Mouse (Mus musculus): ENCODE measurements around the gene Gab3. TPM values are rescaled to one million over a fixed set of nuclear protein-coding genes. Genes with fewer than 3 reads are reported as not detected.
"Not testable (repeated sequence)": the region's sequence is repeated elsewhere in the genome, so short reads cannot be mapped to it uniquely, and the experiment has no call there.

Gene Gab3
- polyA plus RNA-seq, 1 experiment from 2014 or later = 0.89 TPM

DNA sequence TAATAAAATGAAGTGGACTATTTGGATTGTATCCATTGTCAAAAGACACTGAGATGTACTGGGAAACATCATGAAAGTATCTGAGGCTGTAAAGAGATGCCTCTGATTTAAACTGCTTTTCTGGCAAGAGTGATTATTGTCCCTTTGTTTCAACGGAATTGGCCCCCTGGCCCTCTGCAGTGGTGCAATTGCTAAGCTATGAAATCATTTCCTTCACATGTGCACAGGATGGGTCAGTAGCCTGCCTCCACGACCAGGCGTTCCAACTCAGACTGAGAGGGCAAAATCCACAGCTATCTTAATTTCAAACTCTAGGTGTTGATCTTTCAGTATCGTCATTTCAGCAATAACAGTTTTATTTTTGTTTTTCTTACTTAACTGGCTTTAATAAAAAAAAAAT, 40.7 kb downstream of the Gab3 start:
- Histone ChIP-seq H3K27ac (ENCODE audit: low read depth, low read length) (no peak overlapping the region), H3K4me1 (ENCODE audit: control insufficient read depth, insufficient read depth, low read length) (no peaks in the 10 kb centered on the region), H3K36me3 (ENCODE audit: control insufficient read depth, insufficient read depth, low read length) (no peaks in the 10 kb centered on the region), H3K4me2 (replicated peaks; ENCODE audit: low read depth, low read length) (no peak overlapping the region), H3K9ac (ENCODE audit: low read depth, low read length) (no peak overlapping the region), H3K27me3 (ENCODE audit: control insufficient read depth, insufficient read depth, low read length) (no peaks in the 10 kb centered on the region), H3K9me3 (ENCODE audit: control insufficient read depth, low read length) (no peaks in the 10 kb centered on the region), H3K4me3 (ENCODE audit: low read length) (no peak overlapping the region)
- no peak for ATAC-seq (ENCODE audit: low FRiP score, low TSS enrichment)
- WGBS = 52% methylated on average over 4 of the region's 4 CpGs

DNA sequence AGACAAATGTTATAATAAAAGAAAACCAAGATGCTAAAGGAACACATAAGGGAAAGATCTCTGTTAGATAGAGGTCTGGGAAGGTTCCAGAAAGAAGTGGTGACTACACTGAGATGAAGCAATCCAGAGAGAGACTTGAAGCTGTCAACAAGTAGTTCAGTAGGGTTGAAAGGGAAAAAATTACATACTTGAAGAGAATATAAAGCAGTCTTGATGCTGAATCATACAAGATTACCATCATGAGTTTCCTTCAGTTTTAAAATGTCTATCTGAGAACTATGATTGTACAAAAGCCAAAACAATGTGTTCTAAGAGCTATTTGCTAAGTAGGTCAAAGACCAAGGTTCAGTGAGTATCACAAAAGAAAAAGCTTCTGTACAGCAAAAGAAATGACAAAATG, 48.6 kb downstream of the Gab3 start:
- Histone ChIP-seq H3K9ac (ENCODE audit: low read depth, low read length) (no peak overlapping the region), H3K27ac (ENCODE audit: low read depth, low read length) (no peak overlapping the region), H3K9me3 (ENCODE audit: control insufficient read depth, low read length) (no peaks in the 10 kb centered on the region), H3K36me3 (ENCODE audit: control insufficient read depth, insufficient read depth, low read length) (no peaks in the 10 kb centered on the region), H3K4me2 (replicated peaks; ENCODE audit: low read depth, low read length) (no peak overlapping the region), H3K27me3 (ENCODE audit: control insufficient read depth, insufficient read depth, low read length) (no peaks in the 10 kb centered on the region), H3K4me1 (ENCODE audit: control insufficient read depth, insufficient read depth, low read length) (no peaks in the 10 kb centered on the region), H3K4me3 (ENCODE audit: low read length) (no peak overlapping the region)
- ATAC-seq (ENCODE audit: low FRiP score, low TSS enrichment) = no peak

GRCm38 (mm10) chrX:75035162-75035561, 50.1 kb downstream of the Gab3 start:
- Histone ChIP-seq H3K27ac (ENCODE audit: low read depth, low read length) (no peak overlapping the region), H3K27me3 (ENCODE audit: control insufficient read depth, insufficient read depth, low read length) (no peaks in the 10 kb centered on the region), H3K4me1 (ENCODE audit: control insufficient read depth, insufficient read depth, low read length) (no peaks in the 10 kb centered on the region), H3K9ac (ENCODE audit: low read depth, low read length) (no peak overlapping the region), H3K4me2 (replicated peaks; ENCODE audit: low read depth, low read length) (no peak overlapping the region), H3K4me3 (ENCODE audit: low read length) (no peak overlapping the region), H3K36me3 (ENCODE audit: control insufficient read depth, insufficient read depth, low read length) (no peaks in the 10 kb centered on the region), H3K9me3 (ENCODE audit: control insufficient read depth, low read length) (no peaks in the 10 kb centered on the region)
- 68% methylated on average over 2 of the region's 2 CpGs for WGBS
- ATAC-seq (ENCODE audit: low FRiP score, low TSS enrichment) = no peak

GRCm38 (mm10) chrX:75034054-75034453, 51.2 kb downstream of the Gab3 start:
- H3K4me2 ChIP-seq (replicated peaks; ENCODE audit: low read depth, low read length); H3K4me1 ChIP-seq (ENCODE audit: control insufficient read depth, insufficient read depth, low read length); H3K27ac ChIP-seq (ENCODE audit: low read depth, low read length); H3K27me3 ChIP-seq (ENCODE audit: control insufficient read depth, insufficient read depth, low read length); H3K36me3 ChIP-seq (ENCODE audit: control insufficient read depth, insufficient read depth, low read length); H3K9me3 ChIP-seq (ENCODE audit: control insufficient read depth, low read length); H3K9ac ChIP-seq (ENCODE audit: low read depth, low read length); ATAC-seq (ENCODE audit: low FRiP score, low TSS enrichment); H3K4me3 ChIP-seq (ENCODE audit: low read length): not testable (repeated sequence)
- 67% methylated on average over 1 of the region's 1 CpGs for WGBS

DNA sequence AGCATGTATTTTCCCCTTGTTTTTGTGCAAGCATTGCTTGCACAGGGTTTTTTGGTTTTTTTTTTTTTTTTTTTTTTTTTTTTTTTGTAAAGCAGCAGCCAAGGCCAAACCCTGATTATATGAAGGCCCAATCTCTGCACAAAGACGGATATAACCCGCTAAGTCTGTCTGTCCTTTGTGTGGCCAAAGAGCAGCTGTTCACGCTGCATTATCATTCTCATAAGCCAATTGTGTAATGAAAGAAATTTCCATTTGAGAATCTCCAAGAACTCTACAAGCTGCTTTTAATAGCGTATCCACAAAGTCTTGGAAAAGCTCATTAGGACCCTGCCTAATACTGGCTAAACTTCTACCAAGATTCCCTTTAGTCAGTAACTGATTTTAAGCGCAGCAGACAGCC, 101.5 kb downstream of the Gab3 start:
- Histone ChIP-seq H3K36me3 (ENCODE audit: control insufficient read depth, insufficient read depth, low read length) (no peaks in the 10 kb centered on the region), H3K4me3 (ENCODE audit: low read length) (no peak overlapping the region), H3K27me3 (ENCODE audit: control insufficient read depth, insufficient read depth, low read length) (no peaks in the 10 kb centered on the region), H3K9ac (ENCODE audit: low read depth, low read length) (no peak overlapping the region), H3K27ac (ENCODE audit: low read depth, low read length) (no peak overlapping the region), H3K4me2 (replicated peaks; ENCODE audit: low read depth, low read length) (no peak overlapping the region), H3K9me3 (ENCODE audit: control insufficient read depth, low read length) (no peaks in the 10 kb centered on the region), H3K4me1 (ENCODE audit: control insufficient read depth, insufficient read depth, low read length) (no peaks in the 10 kb centered on the region)
- ATAC-seq (ENCODE audit: low FRiP score, low TSS enrichment) = no peak
- 89% methylated on average over 5 of the region's 5 CpGs for WGBS

GRCm38 (mm10) chrX:74962899-74963298, 122.4 kb downstream of the Gab3 start:
- not testable (repeated sequence) for H3K4me3 ChIP-seq (ENCODE audit: low read length); H3K4me1 ChIP-seq (ENCODE audit: control insufficient read depth, insufficient read depth, low read length); H3K4me2 ChIP-seq (replicated peaks; ENCODE audit: low read depth, low read length); H3K36me3 ChIP-seq (ENCODE audit: control insufficient read depth, insufficient read depth, low read length); H3K27me3 ChIP-seq (ENCODE audit: control insufficient read depth, insufficient read depth, low read length); ATAC-seq (ENCODE audit: low FRiP score, low TSS enrichment); H3K9me3 ChIP-seq (ENCODE audit: control insufficient read depth, low read length); H3K27ac ChIP-seq (ENCODE audit: low read depth, low read length); H3K9ac ChIP-seq (ENCODE audit: low read depth, low read length)
- 31% methylated on average over 1 of the region's 2 CpGs for WGBS

GRCm38 (mm10) chrX:74959161-74959560, 126.1 kb downstream of the Gab3 start:
- H3K27me3 ChIP-seq (ENCODE audit: control insufficient read depth, insufficient read depth, low read length); H3K4me3 ChIP-seq (ENCODE audit: low read length); H3K9me3 ChIP-seq (ENCODE audit: control insufficient read depth, low read length); H3K4me2 ChIP-seq (replicated peaks; ENCODE audit: low read depth, low read length); H3K27ac ChIP-seq (ENCODE audit: low read depth, low read length); H3K9ac ChIP-seq (ENCODE audit: low read depth, low read length); ATAC-seq (ENCODE audit: low FRiP score, low TSS enrichment); H3K4me1 ChIP-seq (ENCODE audit: control insufficient read depth, insufficient read depth, low read length); H3K36me3 ChIP-seq (ENCODE audit: control insufficient read depth, insufficient read depth, low read length): not testable (repeated sequence)
- WGBS = 76% methylated on average over 7 of the region's 7 CpGs

Other genes with a start within 250 kb of the Gab3 start
- gene Gm5936, start 248.3 kb downstream of the Gab3 start, polyA plus RNA-seq (2014; fragmentation: Nextera tagmentation; extraction: Ambion mirVana) = not detected in 2 replicates
- gene Dkc1, start 10.4 kb upstream of the Gab3 start, polyA plus RNA-seq (2014; fragmentation: Nextera tagmentation; extraction: Ambion mirVana) = 154 and 199 TPM in 2 replicates
- 38.2 and 40.4 TPM in 2 replicates for gene Mpp1, start 45.6 kb upstream of the Gab3 start, polyA plus RNA-seq (2014; fragmentation: Nextera tagmentation; extraction: Ambion mirVana)
- not detected in 2 replicates for gene Smim9, start 78.3 kb upstream of the Gab3 start, polyA plus RNA-seq (2014; fragmentation: Nextera tagmentation; extraction: Ambion mirVana)

Measured in kidney, embryonic 14.5 days (tissue).